Mouse (Mus musculus) adrenal gland, postnatal 36 days (tissue): ENCODE measurements at regions not wholly inside any gene's neighbourhood (a gene's known extent, or its start where the extent isn't known, plus 50 kb on each side); places are given as distances from the start of the nearest gene placed in this dataset.

Source experiments
- DNase-seq, 2 experiments: peaks; one replicate each; pipeline ENCODE4 v3.0.0; 2021; ENCODE audit warnings: mixed read lengths in 1 of 2

DNA sequence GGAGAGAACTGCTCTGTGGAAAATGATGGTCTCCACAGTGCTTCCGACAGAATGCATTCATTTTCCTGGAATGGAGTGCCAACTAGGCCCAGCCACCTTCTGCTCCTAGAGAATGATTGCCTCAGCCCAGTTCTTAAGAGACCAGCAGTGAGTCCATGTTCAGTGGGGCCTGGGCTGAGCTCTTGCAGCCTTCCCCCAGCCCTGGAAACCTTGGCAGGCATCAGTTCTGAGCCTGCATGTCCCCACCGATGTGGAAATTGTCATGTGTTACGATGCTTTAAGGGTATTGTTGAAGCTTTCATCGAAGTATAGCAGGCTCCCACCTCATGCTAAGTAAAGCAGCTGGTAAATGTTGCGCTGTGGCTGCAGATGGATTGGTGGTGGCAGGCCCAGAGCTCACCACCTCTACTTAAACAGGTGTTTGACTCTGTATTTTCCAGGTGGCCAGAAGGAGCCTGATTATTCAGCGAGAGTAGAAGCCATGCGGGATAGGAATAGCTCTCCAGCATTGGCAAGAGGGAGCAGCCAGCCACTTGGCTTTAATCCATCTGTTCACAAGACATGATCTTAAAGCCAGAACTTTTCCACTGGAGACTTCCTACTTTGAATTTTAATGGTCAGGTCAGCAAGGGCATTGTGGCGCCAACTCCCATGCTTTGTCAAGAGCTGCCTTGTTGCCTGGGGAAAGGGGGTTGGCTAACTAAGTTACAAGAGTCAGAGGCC lies 437.5 kb downstream of the Meis1 start:
- peak in 1 of 2 experiments; percentile 24 for DNase-seq

GRCm38 (mm10) chr11:18571557-18572209 lies 447.1 kb downstream of the Meis1 start:
- DNase-seq = no peak

- no peak for DNase-seq
Measured at GRCm38 (mm10) chr11:18563011-18563410, 455.8 kb downstream of the Meis1 start.

- no peak for DNase-seq
Measured at GRCm38 (mm10) chr11:18558665-18559064, 460.1 kb downstream of the Meis1 start.

DNA sequence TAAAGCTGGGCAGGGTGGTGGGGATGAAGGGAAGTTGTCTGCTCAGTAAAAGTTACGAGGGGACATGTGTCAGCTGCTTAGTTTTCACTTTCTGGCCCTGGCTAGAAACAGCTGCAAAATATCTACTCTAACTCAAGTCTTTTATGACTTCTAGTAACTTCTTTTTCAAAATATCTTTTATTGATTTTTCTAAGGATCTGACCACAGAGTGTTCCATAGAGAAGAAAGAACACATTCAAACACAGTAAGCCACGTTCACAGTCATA lies 483.3 kb downstream of the Meis1 start:
- DNase-seq = no peak

DNA sequence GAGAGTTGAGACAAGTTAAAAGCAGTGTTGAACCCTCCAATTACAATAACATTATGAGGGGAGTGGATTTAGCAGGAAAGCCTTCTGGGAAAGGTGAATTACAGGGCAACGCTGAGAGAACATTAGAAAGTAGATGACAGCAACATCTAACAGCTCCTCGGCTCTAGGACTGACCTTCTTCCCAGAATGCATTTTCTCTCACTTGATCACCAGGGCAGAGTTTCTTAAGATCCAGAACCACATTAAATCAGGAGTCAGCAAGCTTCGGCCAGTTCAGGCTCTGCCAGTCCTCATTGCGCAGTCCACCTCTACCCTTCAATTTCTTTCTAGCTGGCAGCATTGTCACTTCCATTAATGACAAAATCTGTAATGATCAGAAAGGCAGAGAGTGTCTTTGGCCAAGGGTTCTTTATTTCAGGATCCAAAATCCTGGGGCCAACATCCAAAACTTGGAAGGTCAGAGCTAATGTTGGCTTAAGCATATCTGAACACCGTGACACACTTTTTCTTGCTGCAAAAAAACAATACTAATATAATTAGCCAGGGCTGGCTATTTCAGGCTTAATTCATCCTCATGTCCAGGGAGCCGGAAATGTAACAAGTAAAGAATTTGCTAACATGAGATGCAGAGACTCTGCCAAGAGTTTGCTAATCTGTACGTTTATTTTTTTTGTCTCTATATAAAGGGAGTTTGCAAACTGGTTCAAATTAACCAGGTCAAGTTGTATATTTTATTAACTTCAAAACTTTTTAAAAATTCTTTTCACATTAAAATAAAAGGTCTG lies 483.8 kb downstream of the Meis1 start:
- DNase-seq = no peak

DNA sequence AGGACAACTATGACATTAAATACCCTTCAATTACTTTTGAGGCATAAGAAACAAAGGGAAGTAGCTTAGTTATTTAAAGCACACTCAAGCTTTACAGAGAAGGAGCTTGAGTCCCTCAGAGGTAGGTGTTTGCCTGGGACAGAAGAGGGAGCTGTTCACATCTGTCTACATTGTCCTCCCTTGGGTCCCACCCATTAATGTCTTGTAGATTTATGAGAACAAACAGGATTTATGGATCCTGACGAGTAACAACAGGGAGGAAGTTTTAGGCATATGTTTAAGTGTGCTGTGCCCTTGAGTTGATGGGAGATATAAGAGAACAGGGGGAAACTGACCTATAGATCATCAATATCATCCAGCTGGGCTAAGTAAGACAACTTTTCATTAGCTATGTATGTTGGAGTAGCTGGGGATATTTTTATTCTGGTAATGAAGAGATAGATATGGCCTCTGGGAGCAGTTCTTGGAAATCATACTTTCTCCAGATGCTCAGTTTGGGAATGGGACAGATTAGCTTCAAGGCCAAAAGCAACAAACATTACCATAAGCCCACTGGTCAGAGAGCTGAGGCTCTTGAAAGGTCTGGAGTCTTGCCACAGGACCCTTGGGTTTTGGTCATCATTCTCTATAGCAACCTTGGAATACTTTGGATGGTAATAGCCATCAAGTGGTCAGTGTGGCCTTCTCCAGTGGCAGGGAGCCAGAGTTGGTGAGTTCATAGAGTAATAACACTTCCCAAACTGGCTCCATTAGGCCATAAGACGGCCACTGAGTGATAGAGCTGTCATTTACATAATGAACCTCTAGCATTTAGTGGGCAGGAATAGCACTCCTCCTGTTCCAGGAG lies 487.3 kb downstream of the Meis1 start:
- peak; percentile 22 to 32 for DNase-seq

DNA sequence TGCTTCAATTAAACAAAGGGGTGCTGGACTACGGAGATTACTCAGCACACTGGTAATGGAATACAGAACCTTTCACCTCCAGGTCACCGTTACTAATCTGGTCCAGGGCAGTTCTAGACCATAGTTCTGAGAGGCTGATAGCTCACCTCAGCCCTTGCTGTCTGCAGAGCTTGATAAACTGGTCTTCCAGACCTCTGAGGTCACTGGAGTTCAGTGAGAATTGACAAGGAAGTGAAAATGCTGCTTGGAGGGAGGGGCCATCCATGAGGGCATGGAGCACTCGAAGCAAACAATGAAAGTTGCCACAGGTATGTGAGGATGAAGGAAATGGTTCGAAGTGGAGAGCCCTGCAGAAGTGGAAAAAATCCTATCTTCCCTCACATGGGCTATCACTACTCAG lies 490.2 kb downstream of the Meis1 start:
- DNase-seq = no peak

GRCm38 (mm10) chr11:18495108-18495757 lies 523.6 kb downstream of the Meis1 start:
- DNase-seq = no peak

GRCm38 (mm10) chr11:18493981-18494380 lies 524.8 kb downstream of the Meis1 start:
- DNase-seq = peak in 1 of 2 experiments; percentile 0

GRCm38 (mm10) chr11:18493086-18493485 lies 525.7 kb downstream of the Meis1 start:
- DNase-seq = no peak

- no peak for DNase-seq
Measured at GRCm38 (mm10) chr11:18489517-18490256, 529.1 kb downstream of the Meis1 start.

DNA sequence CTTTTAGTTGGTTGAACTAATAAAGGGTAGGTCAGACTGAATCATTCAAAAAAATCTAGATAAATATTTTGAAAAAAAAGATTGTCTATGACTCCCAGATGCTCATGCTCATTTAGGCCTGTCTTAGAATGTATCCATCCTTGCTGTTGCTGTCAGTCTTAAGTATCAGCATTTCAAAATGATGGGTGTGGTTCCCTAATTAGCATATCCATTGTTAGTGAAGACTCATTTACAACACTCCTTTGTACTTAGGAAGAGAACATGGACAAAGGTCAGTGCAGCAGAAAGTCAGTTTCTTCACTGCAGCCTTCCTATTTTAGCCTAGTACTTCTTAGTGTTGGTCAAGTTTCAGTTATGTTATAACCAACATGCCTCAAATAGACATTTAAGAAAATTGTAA lies 525.2 kb upstream of the Etaa1 start:
- DNase-seq = no peak

- DNase-seq = no peak
Measured at GRCm38 (mm10) chr11:18451271-18451670, 497.6 kb upstream of the Etaa1 start.

DNA sequence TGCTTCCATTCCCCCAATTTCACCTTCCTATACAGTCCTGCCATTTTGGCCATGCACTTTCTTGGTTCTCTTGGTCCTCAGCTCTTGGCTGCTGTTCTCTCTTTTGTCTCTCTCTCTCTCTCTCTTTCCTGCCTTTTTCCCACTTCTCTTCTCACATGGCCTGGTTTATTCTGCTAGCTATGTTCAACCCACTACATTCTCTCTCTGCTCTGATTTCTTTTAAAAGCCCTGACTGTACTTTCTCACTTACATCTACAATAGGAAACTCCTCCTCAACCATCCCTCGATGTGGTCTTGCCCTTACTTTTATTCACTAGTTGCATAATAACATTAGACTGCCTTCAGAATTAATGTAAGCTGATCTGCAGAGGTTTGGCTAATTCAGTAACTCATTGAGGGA lies 495.2 kb upstream of the Etaa1 start:
- DNase-seq = no peak

DNA sequence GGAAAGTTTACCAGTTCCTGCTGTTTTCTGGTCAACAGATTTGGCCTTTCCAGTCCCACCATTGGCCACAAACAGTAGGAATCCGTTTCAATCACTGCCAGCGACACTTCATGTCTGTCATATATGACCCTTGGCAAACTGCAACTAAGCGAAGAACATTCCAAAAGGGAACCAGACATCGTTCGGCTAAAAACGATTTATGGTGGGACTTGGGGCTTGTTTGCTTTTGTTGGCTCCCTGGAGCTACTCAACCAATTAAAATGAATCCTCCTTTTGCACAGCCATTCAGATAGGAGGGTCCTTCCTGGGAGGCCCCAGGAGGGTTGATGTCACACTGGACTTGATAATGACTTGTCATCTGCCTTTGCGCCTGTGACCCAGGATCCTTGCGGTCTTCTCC lies 490.9 kb upstream of the Etaa1 start:
- DNase-seq = no peak

DNA sequence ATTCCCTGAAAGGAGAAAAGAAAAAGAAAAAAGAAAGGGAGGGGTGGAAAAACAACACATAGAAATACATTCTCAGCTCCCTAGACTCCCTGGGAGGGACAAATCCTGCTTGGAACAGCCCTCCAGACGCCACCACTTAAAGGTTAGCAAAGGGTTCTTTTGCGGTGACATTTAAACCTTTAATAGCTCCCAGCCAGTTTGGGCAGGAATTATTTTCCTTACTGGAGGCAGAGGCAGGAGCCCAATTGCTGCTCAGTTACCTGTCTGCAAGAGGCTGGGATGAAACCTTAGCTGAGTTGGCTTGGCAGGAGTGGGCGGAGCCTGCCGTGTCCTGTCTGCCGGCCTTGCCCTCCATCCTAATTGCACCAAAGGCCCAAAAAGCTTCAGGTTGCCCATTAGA lies 490.4 kb upstream of the Etaa1 start:
- DNase-seq = no peak

DNA sequence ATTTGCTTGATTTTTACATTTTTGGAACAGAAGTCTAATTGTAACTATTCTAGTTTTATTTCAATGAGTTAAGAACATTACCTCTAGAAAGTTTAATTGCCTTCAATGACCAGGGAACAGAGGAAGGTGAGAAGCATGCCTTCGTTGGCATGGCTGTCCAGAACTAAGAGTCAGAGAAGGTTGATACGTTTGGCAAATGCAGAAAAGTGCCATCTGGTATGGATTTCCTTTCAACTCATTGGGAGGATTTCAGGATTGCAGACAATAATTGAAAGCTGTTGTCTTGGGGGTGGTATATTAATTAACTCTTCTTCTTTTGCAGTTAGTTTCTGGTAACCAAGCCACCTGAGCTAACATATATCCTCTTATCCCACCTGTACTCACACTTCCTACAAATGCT lies 489.5 kb upstream of the Etaa1 start:
- no peak for DNase-seq

DNA sequence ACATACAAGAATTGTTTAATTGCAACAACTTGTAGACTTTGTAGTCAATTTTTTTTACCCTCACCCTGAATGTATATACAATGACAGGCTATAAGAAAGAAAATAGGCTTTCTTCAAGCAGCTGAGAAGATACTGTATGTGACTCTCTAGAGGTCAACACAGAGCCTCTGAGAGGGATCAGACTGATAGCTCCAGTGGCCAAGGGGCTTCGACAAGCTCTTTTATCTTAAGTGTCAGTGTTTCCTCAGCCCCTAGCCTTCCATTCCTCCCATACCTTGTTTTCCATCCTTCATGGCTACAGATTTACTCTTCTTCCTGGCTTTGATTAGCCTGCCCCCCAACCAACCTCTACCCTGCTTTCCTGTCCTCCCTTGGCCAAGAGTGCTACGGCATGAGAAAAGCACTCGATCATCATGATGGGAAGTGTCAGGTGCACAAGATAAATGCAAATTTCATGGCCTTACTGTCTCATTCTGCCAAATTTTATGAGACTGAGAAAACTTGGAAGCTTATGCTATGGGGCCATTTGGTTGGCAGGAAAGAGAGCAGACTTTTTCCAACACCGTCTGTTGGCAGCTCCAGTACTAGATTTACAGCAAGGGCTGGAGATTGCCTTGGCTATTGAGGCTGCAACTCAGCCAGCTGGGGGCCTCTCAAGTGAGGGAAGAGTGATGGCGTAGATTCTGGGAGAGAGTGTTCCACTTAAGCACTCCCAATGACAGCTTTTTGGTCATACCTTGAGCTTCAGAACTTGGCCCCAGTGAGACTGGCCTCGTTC lies 484.3 kb upstream of the Etaa1 start:
- peak in 1 of 2 experiments; percentile 8 for DNase-seq

GRCm38 (mm10) chr11:18421076-18421475 lies 467.4 kb upstream of the Etaa1 start:
- no peak for DNase-seq
